Mouse (Mus musculus): Measurements from ENCODE around the gene Usp53.

GRCm38 (mm10) chr3:122974833-122975232 lies 9.5 kb downstream of the Usp53 start:
- TF ChIP-seq CTCF (IDR thresholded peaks at IDR 0.05; ENCODE audit: low read depth) = no peak
- no peak for TF ChIP-seq EP300 (IDR thresholded peaks at IDR 0.05; ENCODE audit: low read depth)
